Mouse (Mus musculus) CH12.LX (cell line): ENCODE measurements around the gene Mgat4b.

Experiments
- CTCF ChIP-seq, 2 experiments: IDR thresholded peaks in 1 of 2; conservative IDR thresholded peaks in 1 of 2; 2 replicates each; pipeline ENCODE4 v1.5.1; 2011 to 2012; ENCODE audit warnings: low read depth in 2 of 2, low read length in 2 of 2, improper control_type of control experiment in 1 of 2, inconsistent platforms in 1 of 2, mild to moderate bottlenecking in 1 of 2, moderate library complexity in 1 of 2
- E2F4 ChIP-seq: IDR thresholded peaks from 2 replicates; pipeline ENCODE4 v1.6.1; 2011; ENCODE audit warnings: low read depth, low read length, improper control_type of control experiment; ENCODE audit not compliant: insufficient replicate concordance
- ELF1 ChIP-seq: IDR thresholded peaks from 2 replicates; pipeline ENCODE4 v1.6.1; 2014; ENCODE audit warnings: low read depth, mild to moderate bottlenecking, inconsistent platforms, low read length, improper control_type of control experiment
- EP300 ChIP-seq: IDR thresholded peaks from 2 replicates; pipeline ENCODE4 v1.6.1; 2011; ENCODE audit warnings: low read length, improper control_type of control experiment
- JUND ChIP-seq: conservative IDR thresholded peaks from 2 replicates; pipeline ENCODE4 v1.6.1; 2011; ENCODE audit warnings: low read depth, low read length, improper control_type of control experiment
- MAX ChIP-seq: IDR thresholded peaks from 2 replicates; pipeline ENCODE4 v1.6.1; 2011; ENCODE audit warnings: low read length, improper control_type of control experiment
- UBTF ChIP-seq: IDR thresholded peaks from 2 replicates; pipeline ENCODE4 v1.6.1; 2012; ENCODE audit warnings: low read depth, mild to moderate bottlenecking, inconsistent platforms, low read length, improper control_type of control experiment, moderate library complexity

GRCm38 (mm10) chr11:50238324-50238723 is 27.6 kb downstream of the Mgat4b start, which contains the start of gene Ltc4s:
- TF ChIP-seq UBTF = no peak
- no peak for TF ChIP-seq CTCF (conservative IDR thresholded peaks at IDR 0.05 in 1 of 2, IDR thresholded peaks at IDR 0.05 in 1 of 2; ENCODE audit: low read depth in 2 of 2, low read length in 2 of 2)
- no peak for TF ChIP-seq MAX
- TF ChIP-seq ELF1 = no peak
- no peak for TF ChIP-seq EP300
- no peak for TF ChIP-seq E2F4
- TF ChIP-seq JUND = no peak
